Comparison of ENCODE assay signal across 11 mouse cellular contexts in genomic region chr10:21609583-21609982, GRCm38 (mm10). TPM values are rescaled to one million over a fixed set of nuclear protein-coding genes. Genes with fewer than 3 reads are reported as not detected.
DNase-seq lines count a peak whose midpoint lies in the region; ATAC-seq lines count a peak whose summit lies in the region.
"Had no signal": no experiment of that assay in that cellular context is flagged by ENCODE, and none has a peak within 500 bp of the region (broad histone marks: within the 10 kb centered on the region; RNA-seq: fewer than 3 reads in every experiment).

No protein-coding gene starts in this region.

- peak; percentile 53 for DNase-seq in layer of hippocampus, adult 11-12 months (ENCODE audit: low spot score)
- no peak for DNase-seq in layer of hippocampus, postnatal 36 days
- DNase-seq in adrenal gland, adult (ENCODE audit: inconsistent age in 2 of 2, low spot score in 1 of 2): peak; percentile 76 to 91
- peak; percentile 70 for DNase-seq in gonadal fat pad, adult 2 months (ENCODE audit: low read depth)
- DNase-seq in lung, postnatal 25 days (ENCODE audit: low spot score): peak; percentile 67
- no peak for DNase-seq in midbrain, embryonic 11.5 days (ENCODE audit: low spot score, missing footprints)
- DNase-seq in thymus, postnatal 25 days: no peak
- no peak for DNase-seq in right cerebral cortex, adult 18-20 months

- H3K4me1 ChIP-seq in midbrain, embryonic 11.5 days (ENCODE audit: control insufficient read depth, insufficient read depth, low read length): no peaks in the 10 kb centered on the region

- no peak overlapping the region for H3K4me2 ChIP-seq in midbrain, embryonic 11.5 days
- H3K4me2 ChIP-seq: limb, embryonic 13.5 days had no signal

- no peaks in the 10 kb centered on the region for H3K27me3 ChIP-seq in midbrain, embryonic 11.5 days (ENCODE audit: control insufficient read depth, insufficient read depth, low read length)
- H3K27me3 ChIP-seq: limb, embryonic 13.5 days had no signal

- 74% methylated on average over 2 of the region's 2 CpGs for WGBS in midbrain, embryonic 11.5 days

- no peak overlapping the region for H3K4me3 ChIP-seq in midbrain, embryonic 11.5 days (ENCODE audit: low read depth, low read length)
- H3K4me3 ChIP-seq: limb, embryonic 13.5 days had no signal

- no peak overlapping the region for H3K9ac ChIP-seq in midbrain, embryonic 11.5 days (ENCODE audit: low read length)
- H3K9ac ChIP-seq: limb, embryonic 13.5 days had no signal

- ATAC-seq in midbrain, embryonic 11.5 days (ENCODE audit: low FRiP score): no peak

- H3K36me3 ChIP-seq in midbrain, embryonic 11.5 days (ENCODE audit: control insufficient read depth, insufficient read depth, low read length): no peaks in the 10 kb centered on the region
- H3K36me3 ChIP-seq: limb, embryonic 13.5 days had no signal

- H3K9me3 ChIP-seq in midbrain, embryonic 11.5 days (ENCODE audit: control insufficient read depth, low read length): no peaks in the 10 kb centered on the region
- H3K9me3 ChIP-seq: limb, embryonic 13.5 days had no signal

- H3K27ac ChIP-seq in midbrain, embryonic 11.5 days (ENCODE audit: low read depth, low read length): no peak overlapping the region
- H3K27ac ChIP-seq: limb, embryonic 13.5 days had no signal

RNA-seq across cellular contexts. Expression of gene 1700020N01Rik, which starts 16.6 kb away (rescaled TPM):
- total RNA-seq in layer of hippocampus, postnatal 36 days (2021): not detected
- polyA plus RNA-seq in gonadal fat pad, adult 2 months (2012; rRNA removed): 0.15 TPM in 1 of 2 replicates, not detected in the other
- polyA plus RNA-seq in midbrain, embryonic 11.5 days (2014; fragmentation: Nextera tagmentation; extraction: Ambion mirVana): not detected in 2 replicates
- polyA plus RNA-seq: brain, embryonic 14.5 days; hindbrain, embryonic 11.5 days; limb, embryonic 13.5 days had no signal

Comparison
In these comparisons a context has a peak if more than half of its experiments do, and no peak if none do; other contexts are left out.
1. DNase-seq: peak in layer of hippocampus, adult 11-12 months (single experiment), adrenal gland, adult (2 of 2), gonadal fat pad, adult 2 months (single experiment) and lung, postnatal 25 days (single experiment); none in layer of hippocampus, postnatal 36 days (0 of 2), midbrain, embryonic 11.5 days (single experiment), thymus, postnatal 25 days (single experiment) and right cerebral cortex, adult 18-20 months (single experiment).